Mouse (Mus musculus) embryonic facial prominence, embryonic 10.5 days (tissue): ENCODE measurements around the gene Hoxa2. TPM values are rescaled to one million over a fixed set of nuclear protein-coding genes. Genes with fewer than 3 reads are reported as not detected.

ENCODE experiments used
- DNase-seq: peaks from one replicate; pipeline ENCODE4 v3.0.0-alpha.2; 2017; ENCODE audit warnings: low spot score
- H3K27ac ChIP-seq: fragments of 300-500 bp; sonication (generic); replicated peaks from 2 replicates; pipeline ENCODE4 v1.5.1; 2016; ENCODE audit warnings: mild to moderate bottlenecking
- H3K27me3 ChIP-seq: fragments of 300-500 bp; sonication (generic); replicated peaks from 2 replicates; pipeline ENCODE4 v1.6.1; 2016; ENCODE audit warnings: low read depth, mild to moderate bottlenecking; ENCODE audit not compliant: poor library complexity, severe bottlenecking
- H3K36me3 ChIP-seq: fragments of 300-500 bp; sonication (generic); replicated peaks from 2 replicates; pipeline ENCODE4 v1.6.1; 2016; ENCODE audit warnings: mild to moderate bottlenecking, moderate library complexity
- H3K4me1 ChIP-seq: fragments of 300-500 bp; sonication (generic); 2 replicates; pipeline ENCODE4 v1.6.1; 2016
- H3K4me3 ChIP-seq: fragments of 300-500 bp; sonication (generic); 2 replicates; pipeline ENCODE4 v1.5.1; 2016; ENCODE audit warnings: mild to moderate bottlenecking, moderate library complexity
- H3K9me3 ChIP-seq: fragments of 300-500 bp; sonication (generic); 2 replicates; pipeline ENCODE4 v1.6.1; 2016; ENCODE audit warnings: mild to moderate bottlenecking
- WGBS: fragments of 180-500 bp; shearing (Covaris S2); methylation state at CpG from one replicate; pipeline ENCODE4 v1.1.7; 2016; 5-methylcytosine and 5-hydroxymethylcytosine counted together
- polyA plus RNA-seq: library from polyadenylated mRNA; unstranded; fragments of >200 nt; fragmentation: Nextera tagmentation; extraction: Ambion mirVana; gene quantifications from 2 replicates; pipeline ENCODE4 v1.2.1, GENCODE M21; 2016

The Hoxa2 gene
- polyA plus RNA-seq = 8.7 and 16.7 TPM in 2 replicates

DNA sequence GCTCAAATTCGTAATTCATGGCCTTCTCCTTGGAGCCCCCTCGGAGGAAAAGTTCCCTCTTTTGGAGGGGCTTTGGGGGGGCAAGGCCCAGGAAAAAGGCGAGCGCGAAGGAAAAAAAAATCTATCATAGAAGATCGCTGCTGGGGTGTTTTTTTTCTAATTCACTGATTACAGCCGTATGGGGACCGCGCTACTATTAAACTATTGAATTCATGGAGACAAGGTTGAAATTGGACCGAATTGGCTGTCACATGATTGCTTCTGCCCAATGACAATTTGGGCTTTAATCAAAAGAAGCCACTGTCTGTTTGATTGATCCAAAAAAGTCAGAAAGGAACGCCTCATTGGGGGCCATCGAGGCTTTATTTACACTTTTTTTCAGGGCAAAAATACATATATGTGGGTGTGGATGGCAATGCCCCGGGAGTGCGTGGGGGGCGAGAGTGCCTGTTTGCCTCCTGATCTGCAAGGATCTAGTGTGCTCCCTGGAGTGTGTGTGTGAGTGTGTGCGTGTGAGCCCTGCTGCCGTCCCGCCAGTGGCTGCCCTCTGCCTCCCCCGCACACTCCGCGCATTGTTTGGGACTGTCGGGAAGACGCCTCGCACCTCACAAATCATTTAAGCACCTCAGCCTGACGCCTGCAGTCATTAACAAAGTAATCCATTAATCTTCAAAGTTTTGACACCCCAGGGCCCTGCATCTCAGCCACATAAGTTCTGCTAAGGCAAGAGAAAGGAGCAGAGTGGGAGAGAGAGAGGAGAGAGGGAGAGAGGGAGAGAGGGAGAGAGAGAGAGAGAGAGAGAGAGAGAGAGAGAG lies at the start of gene Hoxa2:
Hoxa2 (minus strand) TSS at position 206 of the 815 bp plus-strand sequence.
- H3K36me3 ChIP-seq = no peaks in the 10 kb centered on the region
- peaks cover 11% of the 10 kb centered on the region for H3K4me1 ChIP-seq
- H3K9me3 ChIP-seq = no peaks in the 10 kb centered on the region
- under 1% methylated on average over 25 of the region's 25 CpGs for WGBS
- peaks cover 100% of the 10 kb centered on the region for H3K27me3 ChIP-seq
- H3K4me3 ChIP-seq = peak within 1 kb of the TSS; percentile 78
- DNase-seq = peak; percentile 63
- H3K27ac ChIP-seq = peak within 1 kb of the TSS; percentile 87

GRCm38 (mm10) chr6:52214271-52214670 lies 49.6 kb upstream of the Hoxa2 start:
- Histone ChIP-seq H3K9me3 (no peaks in the 10 kb centered on the region), H3K4me3 (no peak overlapping the region), H3K36me3 (no peaks in the 10 kb centered on the region), H3K27me3 (peaks cover 100% of the 10 kb centered on the region), H3K4me1 (peaks cover 17% of the 10 kb centered on the region), H3K27ac (no peak overlapping the region)
- DNase-seq = no peak
- WGBS = 10% methylated on average over 5 of the region's 5 CpGs

DNA sequence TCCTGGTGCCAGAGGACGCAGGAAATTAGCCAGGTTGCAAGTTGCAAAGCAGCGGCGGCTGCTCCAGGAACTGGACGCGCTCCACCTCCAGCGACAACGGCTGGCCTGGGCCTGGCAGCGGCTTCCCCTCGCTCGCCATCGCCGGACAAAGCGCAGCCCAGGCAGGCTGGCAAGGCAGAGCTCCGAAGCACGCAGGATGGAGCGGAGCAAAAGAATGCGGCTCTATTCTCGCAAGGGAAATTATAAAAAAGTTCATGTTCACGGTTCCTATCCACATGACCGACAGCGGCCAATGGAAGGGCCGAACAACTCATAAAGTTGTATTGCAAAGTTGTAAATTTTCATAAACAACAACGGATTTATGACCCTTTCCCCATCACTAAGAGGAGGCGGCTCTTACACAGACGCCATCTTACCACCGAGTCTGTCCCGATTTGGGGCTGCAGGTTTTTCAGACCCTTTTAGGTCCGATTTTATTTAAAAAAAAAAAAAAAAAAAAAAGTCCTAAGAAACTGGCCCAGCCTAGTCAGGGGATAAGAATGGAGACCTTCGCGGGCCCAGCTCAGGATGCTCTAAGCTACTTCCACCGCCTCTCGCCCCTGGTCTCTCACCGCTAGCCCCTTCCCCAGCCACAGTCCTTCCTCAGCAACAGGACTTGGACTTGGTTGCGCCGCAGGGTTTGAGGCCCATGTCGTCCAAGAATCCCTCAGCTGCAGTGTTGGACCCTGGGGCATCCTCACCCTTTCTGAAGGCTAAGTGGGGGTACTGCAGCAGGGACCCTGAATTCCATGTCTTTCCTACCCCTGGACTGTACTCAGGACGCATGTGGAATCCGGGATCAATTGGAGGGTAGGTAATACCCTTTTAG lies 48.7 kb upstream of the Hoxa2 start, which contains the start of the genes Hoxa3 and Gm28308:
Hoxa3 (minus strand) TSS at position 218 of the 868 bp plus-strand sequence.
Gm28308 (minus strand) TSS at position 221 of the 868 bp plus-strand sequence.
- no peak for DNase-seq
- 2% methylated on average over 38 of the region's 38 CpGs for WGBS
- Histone ChIP-seq H3K4me3 (peak within 1 kb of the TSS; percentile 9; the same call in 1 of the 2 replicates), H3K27me3 (peaks cover 100% of the 10 kb centered on the region), H3K9me3 (no peaks in the 10 kb centered on the region), H3K36me3 (no peaks in the 10 kb centered on the region), H3K27ac (no peak within 1 kb of the TSS), H3K4me1 (peaks cover 22% of the 10 kb centered on the region)

DNA sequence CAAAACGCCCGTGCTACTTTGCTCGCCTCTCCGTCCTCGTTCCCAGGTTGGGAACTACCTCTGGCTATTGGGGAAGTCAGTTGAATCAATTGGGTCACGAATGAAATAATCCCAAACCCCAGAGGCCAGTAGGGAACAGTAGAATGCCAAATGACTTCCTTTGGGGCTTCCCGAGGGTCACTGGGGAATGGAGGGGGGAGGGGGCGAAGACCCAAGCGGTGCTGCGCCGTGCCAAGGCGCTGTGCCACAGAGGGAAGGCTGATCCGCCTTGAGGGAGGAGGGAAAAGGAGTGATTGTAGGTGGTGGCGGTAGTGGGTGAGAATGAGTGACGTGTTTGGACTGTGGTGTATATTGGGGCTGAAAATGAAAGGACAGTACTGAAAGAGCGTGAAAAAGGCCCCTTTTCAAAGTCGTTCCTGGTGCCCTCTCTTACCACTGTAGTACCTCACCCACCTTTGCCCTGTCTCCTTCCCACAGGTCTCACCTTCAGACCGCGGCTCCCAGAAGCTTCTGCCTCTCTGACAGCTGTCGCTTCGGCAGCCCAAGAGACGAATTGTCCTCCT lies 48.0 kb upstream of the Hoxa2 start:
- 2% methylated on average over 22 of the region's 22 CpGs for WGBS
- DNase-seq = no peak
- H3K27me3 ChIP-seq = peaks cover 100% of the 10 kb centered on the region
- H3K9me3 ChIP-seq = no peaks in the 10 kb centered on the region
- H3K36me3 ChIP-seq = no peaks in the 10 kb centered on the region
- H3K27ac ChIP-seq = no peak overlapping the region
- peaks cover 20% of the 10 kb centered on the region for H3K4me1 ChIP-seq
- H3K4me3 ChIP-seq = no peak overlapping the region

GRCm38 (mm10) chr6:52211961-52212360 lies 47.3 kb upstream of the Hoxa2 start:
- no peak for DNase-seq
- Histone ChIP-seq H3K27me3 (peaks cover 100% of the 10 kb centered on the region), H3K9me3 (no peaks in the 10 kb centered on the region), H3K4me1 (peaks cover 13% of the 10 kb centered on the region), H3K36me3 (no peaks in the 10 kb centered on the region), H3K27ac (no peak overlapping the region), H3K4me3 (no peak overlapping the region)
- WGBS = 3% methylated on average over 13 of the region's 13 CpGs

- WGBS = under 1% methylated on average over 37 of the region's 37 CpGs
Observed at GRCm38 (mm10) chr6:52211170-52211935, 46.7 kb upstream of the Hoxa2 start.

GRCm38 (mm10) chr6:52209685-52210046 lies 45.0 kb upstream of the Hoxa2 start:
- H3K9me3 ChIP-seq = no peaks in the 10 kb centered on the region
- WGBS = 6% methylated on average over 12 of the region's 12 CpGs

More at GRCm38 (mm10) chr6:52211170-52211935, 46.7 kb upstream of the Hoxa2 start:
- H3K4me1 ChIP-seq = peaks cover 10% of the 10 kb centered on the region; the same call in 1 of the 2 replicates
- DNase-seq = peak; percentile 85
- H3K4me3 ChIP-seq = 0 out of 2 replicates have a peak overlapping the region, but pooled peaks have one; percentile 20
- H3K36me3 ChIP-seq = no peaks in the 10 kb centered on the region
- H3K27me3 ChIP-seq = peaks cover 100% of the 10 kb centered on the region
- no peaks in the 10 kb centered on the region for H3K9me3 ChIP-seq
- H3K27ac ChIP-seq = no peak overlapping the region

DNA sequence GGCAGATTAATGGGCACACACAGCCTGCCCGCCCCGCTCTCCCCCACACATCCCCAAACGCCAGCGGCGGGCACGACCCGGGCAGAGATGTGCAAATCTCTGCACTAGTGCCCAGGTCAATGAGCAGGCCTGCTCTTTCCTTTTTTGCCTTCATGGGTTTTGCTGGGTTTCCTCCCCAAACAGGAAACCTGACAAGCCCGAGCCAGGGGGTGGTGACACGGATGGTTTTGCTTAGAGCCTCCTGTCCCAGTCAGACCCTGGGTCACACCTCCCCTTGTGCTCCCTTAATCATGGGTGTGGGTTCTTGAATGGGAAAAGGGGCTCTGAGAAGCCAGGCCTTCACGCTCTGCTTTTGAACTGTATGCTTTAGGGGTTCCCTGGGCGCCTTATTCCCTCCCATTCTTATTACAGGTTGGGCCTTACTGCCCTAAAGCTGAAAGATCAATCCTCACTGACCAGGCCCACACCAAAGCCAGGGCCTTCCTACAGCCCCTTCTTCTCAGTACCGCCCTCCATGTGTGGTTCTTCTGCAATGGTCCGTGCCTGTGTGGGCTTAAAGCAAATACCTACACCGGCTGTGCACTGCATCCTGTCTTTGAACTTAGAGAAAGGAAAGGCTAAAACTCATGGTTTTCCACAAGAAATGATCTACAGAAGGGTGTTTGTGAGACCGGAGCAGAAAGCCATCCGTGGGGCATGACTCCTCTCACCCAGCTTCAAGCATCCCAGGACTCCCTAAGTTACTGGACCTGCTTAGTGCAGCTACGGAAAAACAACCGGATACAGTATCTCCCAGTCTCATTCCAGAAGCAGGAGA lies 44.4 kb upstream of the Hoxa2 start:
- 3% methylated on average over 18 of the region's 18 CpGs for WGBS
- H3K4me3 ChIP-seq = peak overlapping the region; percentile 21
- H3K27me3 ChIP-seq = peaks cover 100% of the 10 kb centered on the region
- DNase-seq = peak; percentile 42
- no peaks in the 10 kb centered on the region for H3K36me3 ChIP-seq
- H3K27ac ChIP-seq = no peak overlapping the region
- no peaks in the 10 kb centered on the region for H3K9me3 ChIP-seq
- peaks cover 15% of the 10 kb centered on the region for H3K4me1 ChIP-seq

More at GRCm38 (mm10) chr6:52209685-52210046, 45.0 kb upstream of the Hoxa2 start:
- no peak overlapping the region for H3K27ac ChIP-seq
- DNase-seq = peak; percentile 42
- no peaks in the 10 kb centered on the region for H3K36me3 ChIP-seq
- H3K4me3 ChIP-seq = no peak overlapping the region
- peaks cover 100% of the 10 kb centered on the region for H3K27me3 ChIP-seq
- peaks cover 10% of the 10 kb centered on the region; the same call in 1 of the 2 replicates for H3K4me1 ChIP-seq

DNA sequence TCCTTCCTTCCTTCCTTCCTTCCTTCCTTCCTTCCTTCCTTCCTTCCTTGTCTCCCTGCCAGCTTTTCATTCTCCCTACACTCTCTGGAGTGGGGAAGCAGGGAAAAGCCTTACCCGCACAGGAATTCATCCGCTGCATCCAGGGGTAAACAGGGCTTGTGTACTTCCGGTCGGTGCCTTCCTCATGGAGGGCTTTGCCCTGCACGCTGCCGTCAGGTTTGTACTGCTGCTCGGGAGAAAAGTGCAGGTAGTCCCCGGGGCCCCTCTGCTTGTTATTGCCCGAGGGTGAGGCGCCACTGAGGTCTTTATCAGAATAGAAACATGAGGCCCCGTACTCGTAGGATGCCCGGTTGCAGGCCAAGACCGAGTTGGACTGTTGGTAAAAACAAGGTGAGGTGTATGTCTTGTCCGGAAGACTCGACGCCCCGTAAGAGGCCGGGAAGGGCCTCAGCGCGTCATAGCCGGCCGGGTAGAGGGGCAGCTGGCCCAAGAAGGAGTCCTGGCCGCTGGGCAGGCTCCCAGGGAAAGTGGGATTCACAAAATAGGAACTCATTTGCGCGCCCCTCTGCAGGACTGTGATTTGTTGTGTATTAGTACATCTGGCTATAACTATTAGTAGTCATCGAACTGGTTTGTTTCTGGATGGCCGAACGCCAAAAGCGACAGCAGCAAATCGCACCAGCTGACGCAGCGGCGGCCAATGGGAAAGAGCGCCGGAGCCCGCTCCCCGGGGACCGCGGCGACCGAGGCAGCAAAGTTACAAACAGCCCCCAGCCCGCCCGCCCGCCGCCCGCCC lies 43.6 kb upstream of the Hoxa2 start, which contains the start of gene Hoxa6:
Hoxa6 (minus strand) TSS at position 651 of the 796 bp plus-strand sequence.
- DNase-seq = peak; percentile 50
- whole genome bisulfite sequencing = under 1% methylated on average over 47 of the region's 47 CpGs
- no peaks in the 10 kb centered on the region for H3K36me3 ChIP-seq
- H3K4me3 ChIP-seq = peak within 1 kb of the TSS; percentile 21
- peaks cover 23% of the 10 kb centered on the region for H3K4me1 ChIP-seq
- H3K27ac ChIP-seq = no peak within 1 kb of the TSS
- H3K9me3 ChIP-seq = no peaks in the 10 kb centered on the region
- H3K27me3 ChIP-seq = peaks cover 100% of the 10 kb centered on the region

DNA sequence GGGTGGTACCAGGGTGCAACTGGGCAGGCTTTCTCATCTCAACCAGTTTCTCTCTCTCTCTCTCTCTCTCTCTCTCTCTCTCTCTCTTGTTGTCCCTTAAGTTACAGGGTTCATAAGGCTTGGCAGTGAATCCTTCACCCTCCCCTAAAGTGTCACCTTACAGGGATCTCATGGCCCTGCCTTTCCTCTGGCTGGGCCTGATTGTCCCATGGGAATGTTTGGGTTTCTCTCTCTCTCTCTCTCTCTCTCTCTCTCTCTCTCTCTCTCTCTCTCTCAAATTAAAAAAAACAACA lies 43.0 kb upstream of the Hoxa2 start:
- Histone ChIP-seq H3K4me1 (peaks cover 21% of the 10 kb centered on the region), H3K27me3 (peaks cover 100% of the 10 kb centered on the region), H3K9me3 (no peaks in the 10 kb centered on the region), H3K36me3 (no peaks in the 10 kb centered on the region), H3K4me3 (no peak overlapping the region), H3K27ac (no peak overlapping the region)
- DNase-seq = no peak
